Mouse (Mus musculus) testis, postnatal 10 days (tissue): ENCODE data around the gene St7l.
A peak's percentile ranks its signal among the peaks of the same experiment; 100 is the strongest.

Experiments used
- DNase-seq: peaks from one replicate; pipeline ENCODE4 v3.0.0; 2021; ENCODE audit warnings: low spot score

Gene St7l

DNA sequence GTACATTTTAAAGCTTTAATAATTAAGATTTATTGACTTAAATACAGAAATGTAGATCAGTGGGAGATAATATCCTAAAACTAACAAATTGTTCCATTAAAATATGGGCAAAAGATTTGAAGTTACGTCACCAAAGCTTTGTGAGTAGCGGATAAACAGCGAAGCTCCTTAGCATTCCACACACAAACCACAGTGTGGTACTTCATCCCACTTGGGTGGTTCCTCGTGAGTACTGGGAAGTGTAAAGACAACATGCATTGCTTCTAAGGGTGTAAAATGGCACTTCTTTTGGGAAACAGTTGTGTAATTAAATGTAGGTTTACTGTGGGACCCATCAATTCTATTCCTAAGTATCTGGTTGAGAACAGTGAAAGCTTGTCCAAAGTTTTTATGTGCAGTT is 37.3 kb downstream of the St7l start:
- no peak for DNase-seq

DNA sequence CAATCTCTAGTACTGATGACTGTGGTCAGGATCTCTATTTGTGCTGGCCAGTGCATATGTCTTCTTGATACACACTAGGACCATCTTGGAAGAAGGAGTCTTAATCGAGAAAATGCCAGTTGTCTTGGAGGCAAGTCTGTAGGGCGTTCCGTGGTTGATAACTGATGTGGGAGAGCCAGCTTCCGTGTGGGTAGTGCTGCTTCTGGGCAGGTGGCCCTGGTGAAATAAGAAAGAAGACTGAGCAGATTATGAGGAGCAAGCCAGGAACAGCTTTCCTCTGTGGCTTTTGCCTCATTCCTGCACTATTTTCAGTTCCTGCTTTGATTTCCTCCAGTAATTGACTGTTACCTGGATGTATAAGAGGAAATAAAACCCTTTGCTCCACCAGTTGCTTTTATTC is 41.6 kb downstream of the St7l start:
- no peak for DNase-seq

DNA sequence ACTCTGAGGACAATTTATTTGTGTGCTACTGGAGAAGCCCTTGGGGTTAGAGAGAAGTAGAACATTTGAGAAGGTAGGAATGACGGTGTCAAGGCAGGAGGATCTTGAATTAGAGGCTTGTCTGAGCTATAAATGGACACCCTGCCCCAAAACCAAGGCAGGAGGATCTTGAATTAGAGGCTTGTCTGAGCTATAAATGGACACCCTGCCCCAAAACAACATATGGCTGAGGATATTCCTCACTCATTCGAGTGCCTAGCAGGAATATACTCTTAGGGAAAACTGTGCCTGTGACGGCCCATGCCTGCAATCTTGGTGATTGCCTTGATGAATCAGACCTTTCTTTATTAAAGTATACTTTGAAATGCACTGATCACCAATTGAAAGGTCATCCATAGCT is 42.2 kb downstream of the St7l start:
- no peak for DNase-seq

DNA sequence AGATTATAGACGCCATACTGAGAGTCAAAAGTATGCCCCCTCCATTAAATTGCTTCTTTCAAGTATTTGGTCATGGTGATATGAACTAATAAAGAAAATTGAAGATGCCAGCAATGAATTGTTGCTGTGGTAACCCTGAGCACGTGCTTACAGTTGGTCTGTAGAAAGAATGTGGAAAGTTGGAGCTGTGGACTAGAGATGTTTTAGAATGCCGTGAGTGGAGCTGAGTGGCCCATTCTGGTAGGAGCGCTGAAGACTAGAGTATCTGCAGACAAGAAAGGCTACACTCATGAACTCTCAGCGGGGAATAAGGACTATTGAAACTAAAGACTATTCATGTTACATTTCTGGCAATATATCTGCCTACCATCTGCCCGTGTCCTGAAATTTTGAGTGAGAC is 45.4 kb downstream of the St7l start:
- DNase-seq = no peak

DNA sequence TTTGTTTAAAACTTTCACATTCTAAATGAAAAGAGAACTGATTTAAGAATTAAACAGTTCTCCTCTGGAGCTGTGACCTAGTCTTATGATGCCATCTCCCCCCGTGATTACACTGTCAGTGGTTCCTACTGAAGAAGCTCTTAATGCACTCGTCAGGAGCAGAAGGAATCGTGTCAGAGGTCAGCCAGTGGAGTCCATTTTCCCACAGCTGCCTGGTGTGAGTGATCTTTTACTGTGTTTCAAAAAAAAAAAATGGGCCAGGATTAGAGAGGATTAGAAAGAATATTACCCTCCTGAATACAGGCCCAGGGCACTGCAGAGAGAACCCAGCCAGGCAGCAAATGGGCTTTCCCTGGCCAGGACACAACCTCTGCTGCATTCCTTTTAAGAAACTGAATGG is 51.2 kb downstream of the St7l start:
- DNase-seq = no peak

DNA sequence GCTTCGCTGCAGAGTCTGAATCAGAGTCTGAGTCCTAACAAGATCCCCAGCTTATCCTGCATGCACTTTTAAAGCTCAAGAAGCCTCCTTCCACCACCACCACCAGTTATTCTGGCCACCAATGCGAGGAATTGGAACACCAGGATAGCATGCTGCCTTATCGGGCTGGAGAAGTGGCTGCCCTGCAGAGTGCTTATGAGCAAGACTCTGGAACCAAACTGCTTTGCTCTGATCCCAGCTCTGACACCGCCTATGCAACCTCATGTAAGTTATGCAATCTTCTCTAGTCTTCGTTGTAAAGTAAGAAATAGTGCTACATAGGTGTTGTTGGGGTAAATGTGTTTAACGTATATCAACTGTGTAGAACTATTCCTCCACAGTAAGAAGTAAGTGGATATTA is 65.6 kb downstream of the St7l start:
- DNase-seq = no peak

DNA sequence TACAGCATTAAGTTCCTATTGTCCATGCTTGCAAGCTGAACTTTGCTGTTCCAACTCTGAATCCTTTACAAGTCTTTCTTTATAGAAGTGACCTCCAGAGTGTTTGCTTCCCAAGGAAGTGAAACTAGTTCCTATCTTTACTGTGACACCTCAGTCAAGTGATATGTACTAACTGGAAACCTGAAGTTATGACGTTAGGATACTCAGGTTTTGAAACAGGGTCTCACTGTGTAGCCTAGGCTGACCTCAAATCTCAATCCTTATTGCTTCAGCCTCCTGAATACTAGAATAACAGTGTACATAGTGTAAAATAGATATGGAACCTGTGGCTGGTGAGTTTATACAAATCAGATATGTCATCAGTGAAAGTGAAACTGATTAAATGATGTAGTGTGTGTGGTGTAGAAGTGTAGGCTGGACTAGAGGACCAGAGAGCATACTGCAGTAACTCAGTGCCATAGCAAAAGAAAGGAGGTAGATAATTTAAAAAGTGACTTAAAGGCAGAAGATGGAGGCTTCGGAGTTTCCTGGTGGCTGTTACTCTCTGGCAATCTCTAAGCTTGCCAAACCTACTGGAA is 74.0 kb downstream of the St7l start:
- no peak for DNase-seq

DNA sequence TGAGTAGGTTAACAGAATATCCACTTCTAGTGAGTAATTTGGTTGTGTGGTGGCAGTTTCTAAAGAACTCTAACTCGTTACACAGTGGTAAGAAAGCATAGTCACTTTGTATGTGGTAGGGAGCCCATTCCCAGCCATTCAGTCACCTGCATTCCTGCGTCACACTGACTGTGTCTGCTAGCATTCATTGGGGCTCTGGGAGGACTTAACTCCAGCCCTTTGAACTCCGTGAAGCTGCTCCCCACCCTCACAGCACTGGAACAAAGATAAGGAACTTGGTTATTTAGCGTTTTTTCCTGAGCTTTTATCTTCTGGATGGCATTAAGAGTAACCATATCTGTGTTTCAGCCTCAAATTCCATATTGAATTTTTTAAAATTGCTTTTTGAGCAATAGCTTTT is 74.5 kb downstream of the St7l start:
- DNase-seq = no peak

DNA sequence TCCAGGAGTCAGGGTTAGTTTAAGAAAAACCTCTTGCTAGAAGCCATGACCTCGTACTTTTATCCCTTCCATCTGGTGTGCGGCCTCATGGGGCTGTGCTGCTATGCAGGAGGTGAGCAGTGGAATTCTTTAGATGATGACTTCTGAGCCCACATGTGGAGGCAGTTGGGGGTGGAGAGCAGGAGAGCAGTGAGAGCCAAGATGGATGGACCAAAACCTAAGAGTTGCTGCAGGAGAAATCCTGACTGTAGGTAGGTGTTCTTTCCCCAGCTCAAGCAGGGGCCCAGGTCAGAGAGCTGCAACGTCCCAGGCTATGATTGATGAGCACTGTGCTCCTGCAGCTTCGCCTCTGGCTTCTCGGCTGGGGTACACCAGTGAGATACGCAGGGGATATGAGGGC is 76.9 kb downstream of the St7l start:
- no peak for DNase-seq

DNA sequence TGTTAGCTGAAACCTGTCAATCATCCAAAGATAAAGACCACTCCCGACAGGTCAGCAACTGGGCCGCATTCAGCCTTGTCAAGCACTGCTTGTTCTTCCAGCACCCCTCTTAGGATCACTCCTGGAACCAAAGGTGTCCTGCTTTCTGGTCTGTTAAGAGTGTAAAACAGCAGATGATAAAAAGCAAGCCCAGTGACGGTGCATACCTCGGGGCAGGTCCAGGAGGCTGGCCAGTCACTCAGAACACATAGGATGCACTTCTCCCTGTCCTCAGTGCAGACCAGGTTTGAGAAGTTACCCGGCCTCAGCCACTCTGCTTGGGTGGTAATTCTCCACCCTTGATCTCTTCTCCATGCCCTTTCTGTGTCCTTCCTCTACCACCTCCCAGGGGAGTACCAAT is 78.9 kb downstream of the St7l start:
- DNase-seq = no peak

DNA sequence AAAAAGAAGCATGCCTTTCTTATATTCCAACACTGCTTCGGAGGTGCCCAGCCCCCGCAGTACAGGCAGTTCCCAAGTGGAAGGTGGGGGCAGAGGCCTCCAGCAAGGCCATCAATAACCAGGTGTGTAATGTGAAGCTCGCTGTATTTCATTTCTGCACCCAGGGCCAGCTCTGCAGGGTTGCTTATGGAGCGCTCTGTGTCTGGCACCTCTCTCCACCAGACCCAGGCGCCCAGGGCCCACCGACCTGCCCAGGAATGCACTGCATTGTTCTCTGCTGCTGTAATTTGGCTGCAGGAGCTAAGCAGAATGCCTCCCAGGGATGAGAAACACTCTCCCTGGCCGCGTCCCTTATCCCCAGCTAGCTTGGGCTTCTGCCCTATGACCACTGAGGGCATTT is 79.5 kb downstream of the St7l start:
- DNase-seq = no peak

DNA sequence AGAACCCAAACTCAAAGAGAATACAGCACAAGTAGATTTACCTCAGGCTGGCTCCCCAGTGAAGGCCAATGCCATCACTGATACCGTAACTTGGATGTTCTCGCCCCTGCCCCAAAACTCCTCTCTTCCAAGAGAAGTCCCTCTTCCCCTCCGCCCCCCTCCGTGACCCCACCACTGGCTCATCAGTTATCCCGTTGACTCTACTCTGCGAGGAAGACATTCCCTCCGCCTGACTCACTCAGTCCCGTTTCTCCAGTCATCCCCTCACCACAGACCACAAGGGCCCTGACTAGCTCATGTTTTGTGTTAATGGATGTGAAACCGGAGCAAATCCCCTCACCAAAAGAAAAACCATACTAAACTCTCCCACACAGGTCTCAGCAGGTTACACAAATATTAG is 81.1 kb downstream of the St7l start:
- DNase-seq = no peak

DNA sequence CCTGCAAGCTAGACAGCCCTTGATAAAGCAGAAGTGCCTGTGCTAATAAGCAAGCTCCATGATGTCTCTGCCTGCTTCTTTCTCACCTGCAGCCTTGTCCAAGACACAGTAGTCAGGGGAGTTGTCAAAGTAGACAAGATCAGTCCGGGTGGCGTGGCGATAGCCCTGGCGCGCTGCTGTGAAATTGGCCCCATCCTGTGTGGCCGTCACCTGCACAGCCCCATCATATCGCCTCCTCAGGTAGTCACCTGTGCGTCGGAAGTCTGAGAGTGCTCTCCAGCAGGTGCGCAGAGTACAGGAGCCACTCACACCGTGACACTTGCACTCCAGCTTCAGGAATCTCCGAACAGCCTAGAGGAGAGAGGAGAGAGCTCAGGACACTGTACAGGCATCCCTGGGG is 87.1 kb downstream of the St7l start:
- DNase-seq = no peak

DNA sequence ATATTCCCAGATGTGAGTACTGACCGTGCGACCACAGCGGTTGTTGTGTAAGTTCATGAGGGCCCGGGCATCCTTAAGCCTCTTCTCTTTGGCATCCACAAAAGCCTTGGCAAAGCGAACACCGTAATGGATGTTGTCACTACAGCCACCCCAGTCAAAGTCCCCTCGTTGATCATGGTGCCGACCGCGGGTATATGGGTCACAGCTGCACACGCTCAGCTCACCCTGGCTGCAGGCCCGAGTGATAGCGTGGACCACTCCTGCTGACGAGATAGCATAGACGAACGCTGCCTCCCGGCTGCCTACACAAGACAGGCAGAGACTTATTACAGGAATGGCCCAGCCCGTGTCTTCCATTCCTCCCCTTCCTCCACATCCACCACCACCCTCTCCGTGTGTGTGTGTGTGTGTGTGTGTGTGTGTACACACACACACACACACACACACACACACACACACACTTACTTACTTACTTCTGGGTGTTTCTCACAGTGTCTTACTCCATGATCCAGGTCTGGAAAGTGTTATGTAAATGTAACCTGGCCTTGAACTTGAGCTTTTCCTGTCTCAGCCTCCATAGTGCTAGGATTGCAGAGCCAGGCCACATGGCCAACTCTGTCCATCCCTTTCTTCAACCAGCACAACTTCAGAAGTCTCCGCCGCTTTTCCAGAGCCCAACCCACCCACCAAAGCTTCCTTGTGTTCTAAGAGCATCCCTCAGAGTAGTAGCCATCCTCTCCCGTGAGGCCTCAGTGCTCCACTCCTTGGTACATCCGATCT is 89.3 kb downstream of the St7l start:
- DNase-seq = no peak

DNA sequence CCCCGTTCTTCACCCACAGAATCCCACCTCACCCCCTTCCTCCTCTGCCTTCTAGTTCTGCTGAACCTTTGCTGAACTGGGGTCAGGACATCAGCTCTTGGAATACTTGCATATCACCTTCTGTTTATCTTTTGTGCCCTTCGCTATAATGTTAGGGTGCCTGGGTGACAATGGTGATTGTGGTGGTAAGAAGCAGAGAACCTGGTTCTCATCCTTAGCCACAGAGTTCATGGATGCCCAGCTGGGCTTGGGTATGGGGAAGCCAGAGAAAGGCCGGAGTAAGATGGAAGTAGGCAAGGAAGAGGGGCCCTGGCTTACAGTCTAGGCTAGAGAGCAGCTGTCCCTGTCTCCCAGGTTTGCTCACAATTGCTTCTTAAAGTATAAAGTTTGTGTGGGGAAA is 90.3 kb downstream of the St7l start:
- no peak for DNase-seq

DNA sequence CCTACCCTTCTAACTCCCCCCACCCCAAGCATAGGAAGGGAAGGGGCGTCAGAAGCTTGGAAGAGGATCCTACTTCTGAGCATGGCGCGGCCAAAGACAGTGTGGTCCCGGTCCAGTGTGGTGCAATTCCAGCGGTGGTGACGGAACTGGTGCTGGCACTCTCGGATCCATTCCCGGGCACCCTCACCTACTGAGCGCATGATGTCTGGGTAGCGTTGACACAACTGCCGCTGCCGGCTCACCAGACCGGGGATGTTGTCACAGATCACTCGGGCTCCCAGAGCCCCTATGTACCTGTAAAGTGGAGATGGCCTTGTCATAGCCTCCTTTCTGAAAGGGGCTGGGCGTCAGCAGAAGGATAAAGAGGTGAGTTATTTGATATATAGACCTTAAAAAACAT is 90.7 kb downstream of the St7l start:
- DNase-seq = no peak

DNA sequence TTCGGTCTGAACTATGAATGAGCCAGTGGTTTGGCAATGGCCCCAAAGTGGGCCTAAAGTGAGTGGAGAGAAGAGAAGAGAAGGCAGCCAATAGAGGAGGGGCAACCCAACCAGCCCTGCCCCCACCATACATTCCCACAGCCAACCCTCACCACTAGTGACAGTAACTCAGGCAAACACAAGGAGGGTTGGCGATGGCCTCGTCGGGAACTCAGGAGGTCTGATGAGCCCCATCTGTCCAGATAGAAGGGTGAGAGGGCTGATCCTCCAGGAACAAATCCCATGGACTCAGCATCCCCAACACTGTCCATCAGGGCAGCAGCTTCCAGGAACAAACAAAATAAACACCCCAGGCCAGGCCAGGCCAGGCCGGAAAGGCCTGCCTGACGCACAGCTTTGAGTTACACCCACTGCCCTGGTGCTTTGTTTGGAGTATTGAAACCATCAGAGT is 92.4 kb downstream of the St7l start:
- no peak for DNase-seq

DNA sequence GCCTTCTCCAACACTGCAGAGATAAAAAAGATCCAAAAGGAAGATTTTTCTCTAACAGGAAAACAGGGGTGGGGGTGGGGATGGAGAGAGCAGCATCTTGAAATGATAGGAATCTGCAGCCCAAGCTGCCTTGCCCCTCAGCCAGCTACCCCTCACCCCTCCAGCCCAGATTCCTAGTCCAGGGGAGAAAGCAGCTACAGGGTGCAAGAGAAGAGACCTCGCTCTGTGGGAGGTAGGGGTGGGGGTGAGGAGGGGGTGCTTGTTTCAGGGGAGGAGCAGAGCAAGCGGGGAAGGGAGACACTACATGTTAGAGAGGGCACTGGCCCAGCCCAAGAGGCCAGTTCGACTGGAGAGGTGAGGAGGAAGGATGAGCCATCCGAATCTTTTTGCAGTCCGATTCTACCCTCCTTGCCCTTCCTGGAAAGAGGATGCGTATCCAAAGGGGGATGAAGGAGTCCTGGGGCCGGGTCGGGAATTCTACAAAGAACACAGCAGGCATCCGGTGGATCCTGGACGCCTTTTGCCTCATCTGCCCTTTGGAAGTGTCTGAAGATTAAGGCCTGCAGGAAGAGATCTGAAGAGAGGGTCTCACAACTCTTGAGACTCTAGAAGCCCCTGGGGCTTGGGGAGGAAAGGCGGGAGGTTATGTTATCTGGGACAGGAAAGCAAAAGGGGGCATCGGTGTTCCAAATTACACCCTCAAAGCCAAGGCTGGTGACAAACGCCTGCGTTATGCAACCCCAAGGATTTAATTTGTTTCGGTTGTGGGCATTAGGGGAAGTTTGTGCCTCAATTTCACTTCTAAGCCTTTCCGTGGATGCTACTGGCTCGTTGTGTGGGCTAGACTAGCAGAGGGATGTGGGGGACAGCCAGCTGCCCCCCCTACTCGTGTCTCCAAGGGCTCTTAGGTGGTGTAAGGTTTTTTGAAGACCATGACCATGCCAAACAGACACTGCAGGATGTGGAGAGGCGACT is 96.5 kb downstream of the St7l start:
- DNase-seq = no peak

DNA sequence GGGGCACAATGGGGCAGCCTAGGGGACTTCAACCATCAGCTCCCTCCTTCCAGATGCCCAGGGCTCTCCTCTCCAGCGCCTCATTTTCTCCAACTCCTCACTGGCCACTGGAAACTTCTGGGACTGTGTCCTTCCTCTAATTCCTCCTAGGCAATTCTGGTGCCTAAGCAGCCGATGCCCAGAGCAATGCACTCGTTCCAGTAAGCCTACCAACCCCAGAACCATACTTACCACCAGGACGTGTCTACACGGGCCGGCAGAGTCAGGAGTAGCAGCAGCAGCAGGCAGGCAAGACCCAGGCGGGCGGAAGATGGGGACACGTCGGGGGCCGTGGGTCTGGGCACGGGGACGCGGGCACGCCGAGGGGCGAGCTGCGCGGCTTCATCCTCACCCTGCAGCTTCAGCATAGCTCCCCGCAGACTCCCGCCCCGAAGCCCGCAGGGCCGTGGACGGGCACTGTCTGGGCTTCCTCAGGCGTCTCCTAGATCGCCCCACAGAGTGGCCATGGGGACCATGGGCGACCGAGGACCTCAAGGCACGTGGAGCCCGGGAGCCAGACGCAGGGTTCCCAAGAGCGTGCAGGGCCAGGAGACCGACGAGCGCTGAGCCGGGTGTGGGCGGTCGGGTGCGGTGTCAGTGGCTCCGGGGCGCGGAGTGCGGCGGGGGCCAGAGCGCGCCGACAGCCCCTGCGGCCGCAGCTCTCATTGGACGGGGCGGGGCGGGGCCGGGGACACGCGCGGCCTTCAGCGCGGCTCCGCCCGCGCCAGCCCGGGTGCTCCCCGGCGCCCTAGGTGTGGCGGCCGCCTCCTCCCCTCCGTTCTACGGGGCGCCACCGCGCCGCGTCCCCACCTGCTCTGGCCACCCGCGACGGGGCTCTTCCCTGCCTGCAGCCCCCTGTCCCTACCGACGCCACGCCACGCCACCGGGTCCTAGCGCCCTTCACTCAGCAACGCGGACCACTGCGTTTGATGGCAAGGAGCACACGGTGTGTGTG is 97.6 kb downstream of the St7l start, which contains the start of gene Wnt2b:
TSS of gene Wnt2b (minus strand) at position 856 of the 994 bp plus-strand sequence.
- DNase-seq = peak; percentile 59

DNA sequence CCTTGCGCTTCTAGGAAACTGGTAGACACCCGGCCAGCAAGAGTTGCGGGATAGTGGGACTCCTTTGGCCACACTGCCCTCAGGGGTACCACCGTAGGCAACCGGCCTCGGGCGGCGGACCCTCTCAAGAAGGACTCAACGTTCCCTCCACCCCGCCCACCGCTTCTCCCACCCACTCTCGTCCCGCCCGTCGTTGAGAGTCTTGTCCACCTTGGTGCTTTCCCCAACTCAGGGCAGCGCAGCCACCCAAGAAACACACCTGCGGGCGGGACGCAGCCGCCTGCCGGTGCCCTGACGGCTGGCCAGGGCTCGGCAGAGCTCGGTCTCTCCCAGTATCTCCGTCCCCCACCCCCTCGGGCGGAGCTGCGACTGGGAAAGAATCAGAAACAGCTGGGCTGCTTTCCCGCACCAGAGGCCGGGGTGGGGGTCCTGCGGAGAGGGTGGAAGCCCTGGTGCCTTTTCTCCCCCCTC is 98.4 kb downstream of the St7l start:
- DNase-seq = peak; percentile 63

DNA sequence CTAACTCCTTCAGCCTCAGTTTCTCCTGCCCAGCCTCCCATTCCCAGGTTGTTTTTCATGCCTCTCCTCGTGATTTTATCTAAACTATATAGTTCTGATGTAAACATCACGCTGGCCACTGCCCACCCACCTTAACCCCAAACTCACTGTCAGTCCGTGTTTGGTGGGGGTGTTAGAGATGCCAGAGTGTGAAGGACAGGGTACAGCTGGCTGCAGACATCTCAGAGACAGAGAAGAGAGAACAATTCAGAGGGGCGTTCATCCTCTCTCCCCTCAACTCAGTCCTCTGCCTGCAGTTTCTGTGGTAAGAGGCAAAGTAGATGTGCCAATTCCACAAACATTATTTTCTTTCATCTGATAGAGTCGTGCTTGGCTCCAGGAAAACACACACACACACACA is 99.1 kb downstream of the St7l start:
- no peak for DNase-seq
